Mouse (Mus musculus): ENCODE results near the gene Fads6. TPM values are rescaled to one million over a fixed set of nuclear protein-coding genes. Genes with fewer than 3 reads are reported as not detected.

The Fads6 gene
- 0.16 to 0.24 TPM in 2 of 4 replicates, not detected in the others for total RNA-seq (2023)

GRCm38 (mm10) chr11:115297214-115297826, at the start of gene Fads6:
TSS of gene Fads6 (minus strand) at chr11:115297663.

GRCm38 (mm10) chr11:115334531-115334930, 37.1 kb upstream of the Fads6 start, which contains the start of gene Otop3:
TSS of gene Otop3 (plus strand) at chr11:115334731.

GRCm38 (mm10) chr11:115321906-115322693, 24.6 kb upstream of the Fads6 start, which contains the start of gene Ush1g:
TSS of gene Ush1g (minus strand) at chr11:115322041.

GRCm38 (mm10) chr11:115306863-115307262, 9.4 kb upstream of the Fads6 start, which contains the start of gene Otop2:
TSS of gene Otop2 (plus strand) at chr11:115307163.

GRCm38 (mm10) chr11:115276780-115277603, 20.5 kb downstream of the Fads6 start, which contains the start of gene Fdxr:
TSS of gene Fdxr (minus strand) at chr11:115277050.

GRCm38 (mm10) chr11:115267061-115267883, 30.2 kb downstream of the Fads6 start, which contains the start of gene Grin2c:
TSS of gene Grin2c (minus strand) at chr11:115267243.

Other genes starting within 250 kb of the Fads6 start
- gene Cd300ld3, start 249.3 kb downstream of the Fads6 start, total RNA-seq (2023) = 1.2 TPM in 1 of 4 replicates, not detected in the others
- gene Cd300e, start 235.5 kb downstream of the Fads6 start, total RNA-seq (2023) = 0.37 to 0.78 TPM (median 0.63 TPM) in 4 replicates
- 4.9 to 8.0 TPM (median 7.2 TPM) in 4 replicates for gene Rab37, start 206.2 kb downstream of the Fads6 start, total RNA-seq (2023)
- 7.2 to 10.4 TPM (median 8.8 TPM) in 4 replicates for gene Cd300lf, start 163.7 kb downstream of the Fads6 start, total RNA-seq (2023)
- gene Slc9a3r1, start 134.3 kb downstream of the Fads6 start, total RNA-seq (2023) = 74.3 to 78.2 TPM (median 77.2 TPM) in 4 replicates
- 9.3 to 19.2 TPM (median 15.9 TPM) in 4 replicates for gene Tmem104, start 110.2 kb downstream of the Fads6 start, total RNA-seq (2023)
- 12.5 to 18.4 TPM (median 14.7 TPM) in 4 replicates for gene Nat9, start 109.8 kb downstream of the Fads6 start, total RNA-seq (2023)
- gene Grin2c, start 30.4 kb downstream of the Fads6 start, total RNA-seq (2023) = not detected in 4 replicates
- 16.7 to 19.8 TPM (median 18.0 TPM) in 4 replicates for gene Fdxr, start 20.6 kb downstream of the Fads6 start, total RNA-seq (2023)
- not detected in 4 replicates for gene Otop2, start 9.5 kb upstream of the Fads6 start, total RNA-seq (2023)
- not detected in 4 replicates for gene Ush1g, start 24.4 kb upstream of the Fads6 start, total RNA-seq (2023)
- not detected in 4 replicates for gene Otop3, start 37.1 kb upstream of the Fads6 start, total RNA-seq (2023)
- 0.35 to 1.2 TPM (median 1.1 TPM) in 3 of 4 replicates, not detected in the other for gene Hid1, start 70.1 kb upstream of the Fads6 start, total RNA-seq (2023)
- gene Cdr2l, start 84.3 kb upstream of the Fads6 start, total RNA-seq (2023) = not detected in 4 replicates
- gene Mrpl58, start 106.1 kb upstream of the Fads6 start, total RNA-seq (2023) = 33.8 to 53.7 TPM (median 46.1 TPM) in 4 replicates
- gene Atp5h, start 122.3 kb upstream of the Fads6 start, total RNA-seq (2023) = 166 to 192 TPM (median 181 TPM) in 4 replicates
- 38.3 to 48.6 TPM (median 42.8 TPM) in 4 replicates for gene Kctd2, start 122.5 kb upstream of the Fads6 start, total RNA-seq (2023)
- 0.29 TPM in 1 of 4 replicates, not detected in the others for gene Trim80, start 142.9 kb upstream of the Fads6 start, total RNA-seq (2023)
- gene Slc16a5, start 164.8 kb upstream of the Fads6 start, total RNA-seq (2023) = not detected in 4 replicates
- 7.5 to 9.9 TPM (median 9.5 TPM) in 4 replicates for gene Armc7, start 178.0 kb upstream of the Fads6 start, total RNA-seq (2023)
- 67.1 to 79.0 TPM (median 74.4 TPM) in 4 replicates for gene Nt5c, start 194.2 kb upstream of the Fads6 start, total RNA-seq (2023)
- gene Jpt1, start 216.7 kb upstream of the Fads6 start, total RNA-seq (2023) = 191 to 199 TPM (median 195 TPM) in 4 replicates
- 235 to 270 TPM (median 258 TPM) in 4 replicates for gene Sumo2, start 238.6 kb upstream of the Fads6 start, total RNA-seq (2023)

All from B cell, adult 62 days (primary cell).